Mouse (Mus musculus) limb, embryonic 13.5 days (tissue): Measurements from ENCODE around the gene Kcnip2. TPM values are rescaled to one million over a fixed set of nuclear protein-coding genes. Genes with fewer than 3 reads are reported as not detected.
A peak's percentile ranks its signal among the peaks of the same experiment; 100 is the strongest.

Source experiments
- ATAC-seq: fragments of 200-750 bp; cut with Nextera tagmentation; 2 replicates; pipeline ENCODE4 v1.8.0; 2017; ENCODE audit warnings: low read depth, moderate number of reproducible peaks, moderate TSS enrichment; ENCODE audit not compliant: low FRiP score
- H3K27ac ChIP-seq: fragments of 300-500 bp; sonication (generic); 2 replicates; pipeline ENCODE4 v1.5.1; 2015; ENCODE audit warnings: inconsistent platforms, mild to moderate bottlenecking, moderate library complexity
- H3K27me3 ChIP-seq: fragments of 300-500 bp; sonication (generic); 2 replicates; pipeline ENCODE4 v1.6.1; 2015; ENCODE audit warnings: mild to moderate bottlenecking, inconsistent platforms
- H3K36me3 ChIP-seq: fragments of 300-500 bp; sonication (generic); 2 replicates; pipeline ENCODE4 v1.6.1; 2015; ENCODE audit warnings: inconsistent platforms, mild to moderate bottlenecking, moderate library complexity
- H3K4me1 ChIP-seq: fragments of 300-500 bp; sonication (generic); 2 replicates; pipeline ENCODE4 v1.6.1; 2015; ENCODE audit warnings: inconsistent platforms
- H3K4me2 ChIP-seq: fragments of 300-500 bp; sonication (generic); replicated peaks from 2 replicates; pipeline ENCODE4 v1.6.1; 2015; ENCODE audit warnings: inconsistent platforms, mild to moderate bottlenecking, moderate library complexity
- H3K4me3 ChIP-seq: fragments of 300-500 bp; sonication (generic); 2 replicates; pipeline ENCODE4 v1.5.1; 2015; ENCODE audit warnings: moderate library complexity, mild to moderate bottlenecking, inconsistent platforms
- H3K9ac ChIP-seq: fragments of 300-500 bp; sonication (generic); 2 replicates; pipeline ENCODE4 v1.6.1; 2015; ENCODE audit warnings: mild to moderate bottlenecking, inconsistent platforms
- H3K9me3 ChIP-seq: fragments of 300-500 bp; sonication (generic); 2 replicates; pipeline ENCODE4 v1.6.1; 2016; ENCODE audit warnings: inconsistent platforms
- WGBS: fragments of 180-500 bp; shearing (Covaris S2); methylation state at CpG from one replicate; pipeline ENCODE4 v1.1.7; 2015; 5-methylcytosine and 5-hydroxymethylcytosine counted together
- polyA plus RNA-seq: library from polyadenylated mRNA; unstranded; fragments of >200 nt; fragmentation: Nextera tagmentation; extraction: Ambion mirVana; gene quantifications from 2 replicates; pipeline ENCODE4 v1.2.1, GENCODE M21; 2015

The Kcnip2 gene
- 0.55 and 0.70 TPM in 2 replicates for polyA plus RNA-seq

- Histone ChIP-seq H3K4me1 (peaks cover 41% of the 10 kb centered on the region), H3K9ac (peak within 1 kb of the TSS; percentile 55), H3K4me2 (peak within 1 kb of the TSS; percentile 81), H3K4me3 (peak within 1 kb of the TSS; percentile 44), H3K27ac (no peak within 1 kb of the TSS), H3K36me3 (peaks cover 20% of the 10 kb centered on the region), H3K27me3 (peaks cover 54% of the 10 kb centered on the region), H3K9me3 (no peaks in the 10 kb centered on the region)
- ATAC-seq = peak; percentile 45; the same call in 1 of the 2 replicates
- under 1% methylated on average over 22 of the region's 29 CpGs for WGBS
Observed at GRCm38 (mm10) chr19:45815831-45816405, at the start of gene Kcnip2. Kcnip2 (minus strand) TSS chr19:45816061.

- Histone ChIP-seq H3K36me3 (no peaks in the 10 kb centered on the region), H3K27me3 (no peaks in the 10 kb centered on the region), H3K9me3 (no peaks in the 10 kb centered on the region), H3K9ac (no peak overlapping the region), H3K4me2 (no peak overlapping the region), H3K27ac (peak overlapping the region; percentile 22; the same call in 1 of the 2 replicates), H3K4me3 (no peak overlapping the region), H3K4me1 (peaks cover 6% of the 10 kb centered on the region)
- WGBS = 57% methylated on average over 8 of the region's 8 CpGs
- no peak for ATAC-seq
Observed at GRCm38 (mm10) chr19:45855284-45855920, 39.5 kb upstream of the Kcnip2 start.

GRCm38 (mm10) chr19:45854521-45854920, 38.7 kb upstream of the Kcnip2 start:
- no peak overlapping the region for H3K9ac ChIP-seq
- ATAC-seq = no peak
- no peak overlapping the region for H3K27ac ChIP-seq
- peaks cover 6% of the 10 kb centered on the region for H3K4me1 ChIP-seq
- no peaks in the 10 kb centered on the region for H3K9me3 ChIP-seq
- no peaks in the 10 kb centered on the region for H3K27me3 ChIP-seq
- 65% methylated on average over 7 of the region's 7 CpGs for WGBS
- H3K4me2 ChIP-seq = no peak overlapping the region
- no peaks in the 10 kb centered on the region for H3K36me3 ChIP-seq
- no peak overlapping the region for H3K4me3 ChIP-seq

GRCm38 (mm10) chr19:45847733-45848093, 31.9 kb upstream of the Kcnip2 start:
- peak overlapping the region; percentile 48; the same call in 1 of the 2 replicates for H3K27ac ChIP-seq
- 69% methylated on average over 4 of the region's 4 CpGs for WGBS
- no peak for ATAC-seq
- H3K4me1 ChIP-seq = peaks cover 15% of the 10 kb centered on the region; the same call in 1 of the 2 replicates
- no peaks in the 10 kb centered on the region for H3K9me3 ChIP-seq
- H3K9ac ChIP-seq = no peak overlapping the region
- no peak overlapping the region for H3K4me2 ChIP-seq
- no peaks in the 10 kb centered on the region for H3K27me3 ChIP-seq
- no peaks in the 10 kb centered on the region for H3K36me3 ChIP-seq
- no peak overlapping the region for H3K4me3 ChIP-seq

DNA sequence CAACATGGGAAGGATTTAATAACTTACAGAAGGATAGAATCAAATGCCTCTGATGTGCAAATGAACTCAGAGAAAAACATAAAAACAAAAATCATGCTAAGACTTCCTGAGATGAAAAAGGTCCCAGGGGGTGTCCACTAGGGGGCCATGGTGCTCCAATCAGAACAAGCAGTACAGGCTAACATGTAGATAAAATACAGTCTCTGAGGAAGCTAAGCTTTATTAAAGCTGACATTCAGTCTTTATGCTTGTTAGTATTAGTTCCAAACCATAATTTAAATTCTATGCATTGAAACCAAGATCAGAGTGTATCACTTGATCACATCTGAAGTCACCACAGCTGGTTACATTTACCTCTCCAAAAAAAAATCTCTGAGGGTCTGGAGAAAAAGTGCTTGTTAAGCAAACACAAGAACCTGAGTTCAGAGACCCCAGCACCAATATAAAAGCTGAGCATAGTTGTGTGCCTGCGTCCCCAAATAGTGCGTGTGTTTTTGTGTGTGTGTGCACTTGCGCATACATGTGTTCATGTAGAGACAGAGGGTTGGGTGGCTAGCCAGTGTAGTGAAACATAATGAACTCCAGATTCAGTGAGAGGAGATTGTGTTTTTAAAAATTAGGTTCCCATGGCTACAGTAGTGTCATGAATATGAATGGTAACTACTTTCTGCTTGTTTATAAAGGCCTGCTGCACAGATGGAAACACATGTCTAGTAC, 31.3 kb upstream of the Kcnip2 start:
- no peaks in the 10 kb centered on the region for H3K27me3 ChIP-seq
- H3K36me3 ChIP-seq = no peaks in the 10 kb centered on the region
- 75% methylated on average over 3 of the region's 3 CpGs for WGBS
- no peak overlapping the region for H3K4me2 ChIP-seq
- no peaks in the 10 kb centered on the region for H3K9me3 ChIP-seq
- no peak overlapping the region for H3K27ac ChIP-seq
- ATAC-seq = no peak
- H3K9ac ChIP-seq = no peak overlapping the region
- H3K4me1 ChIP-seq = peaks cover 15% of the 10 kb centered on the region; the same call in 1 of the 2 replicates
- H3K4me3 ChIP-seq = no peak overlapping the region

DNA sequence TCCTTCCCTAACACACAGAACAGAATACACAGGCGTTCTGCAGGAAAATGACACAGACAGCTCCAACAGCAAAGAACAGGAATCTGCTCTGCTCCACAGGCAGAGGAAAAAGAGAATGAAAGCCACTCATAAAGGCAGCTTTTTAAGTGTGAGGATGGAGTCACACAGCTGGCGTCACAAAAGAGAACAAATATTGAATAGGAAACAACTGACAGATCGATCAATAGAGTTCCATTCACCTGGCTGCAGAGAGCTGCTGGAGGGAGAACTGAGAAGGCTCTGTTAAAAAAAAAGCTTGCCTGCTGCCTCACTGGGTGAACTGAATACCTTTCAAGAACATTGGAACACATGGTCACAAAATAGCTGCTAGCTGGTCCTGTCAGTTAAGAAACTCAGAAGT, 28.3 kb upstream of the Kcnip2 start:
- no peak for ATAC-seq
- Histone ChIP-seq H3K4me1 (peaks cover 15% of the 10 kb centered on the region; the same call in 1 of the 2 replicates), H3K27me3 (no peaks in the 10 kb centered on the region), H3K4me3 (no peak overlapping the region), H3K9me3 (no peaks in the 10 kb centered on the region), H3K36me3 (no peaks in the 10 kb centered on the region), H3K27ac (no peak overlapping the region), H3K4me2 (no peak overlapping the region), H3K9ac (no peak overlapping the region)
- WGBS = 86% methylated on average over 3 of the region's 3 CpGs

DNA sequence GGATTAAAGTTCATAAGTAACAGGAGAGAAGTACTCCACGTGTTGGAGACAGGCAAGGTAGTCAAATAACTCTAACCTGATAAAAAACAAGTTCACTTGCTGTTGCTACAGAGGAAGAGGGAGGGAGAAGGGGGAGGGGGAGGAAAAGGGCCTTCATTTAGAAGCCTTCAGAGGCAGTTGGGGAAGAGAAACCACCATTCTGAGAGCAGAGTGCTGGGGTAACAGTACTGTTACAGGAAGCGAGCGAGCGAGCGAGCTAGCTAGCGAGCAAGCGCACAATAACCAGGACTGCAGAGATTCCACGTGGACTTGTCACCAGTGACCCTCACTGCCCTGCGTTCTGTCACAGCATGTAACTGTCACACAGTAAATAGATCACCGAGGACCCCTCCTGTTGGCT, 27.6 kb upstream of the Kcnip2 start:
- no peaks in the 10 kb centered on the region for H3K9me3 ChIP-seq
- no peak overlapping the region for H3K4me3 ChIP-seq
- 51% methylated on average over 10 of the region's 10 CpGs for WGBS
- H3K4me1 ChIP-seq = peaks cover 15% of the 10 kb centered on the region; the same call in 1 of the 2 replicates
- H3K4me2 ChIP-seq = no peak overlapping the region
- no peak for ATAC-seq
- no peak overlapping the region for H3K27ac ChIP-seq
- no peaks in the 10 kb centered on the region for H3K36me3 ChIP-seq
- no peaks in the 10 kb centered on the region for H3K27me3 ChIP-seq
- no peak overlapping the region for H3K9ac ChIP-seq

- WGBS = 74% methylated on average over 12 of the region's 12 CpGs
- no peak overlapping the region for H3K4me2 ChIP-seq
- no peaks in the 10 kb centered on the region for H3K4me1 ChIP-seq
- no peak overlapping the region for H3K9ac ChIP-seq
- no peaks in the 10 kb centered on the region for H3K27me3 ChIP-seq
- H3K36me3 ChIP-seq = no peaks in the 10 kb centered on the region
- H3K4me3 ChIP-seq = no peak overlapping the region
- no peaks in the 10 kb centered on the region for H3K9me3 ChIP-seq
- ATAC-seq = no peak
- H3K27ac ChIP-seq = peak overlapping the region; percentile 56
Observed at GRCm38 (mm10) chr19:45837050-45837994, 21.5 kb upstream of the Kcnip2 start.

DNA sequence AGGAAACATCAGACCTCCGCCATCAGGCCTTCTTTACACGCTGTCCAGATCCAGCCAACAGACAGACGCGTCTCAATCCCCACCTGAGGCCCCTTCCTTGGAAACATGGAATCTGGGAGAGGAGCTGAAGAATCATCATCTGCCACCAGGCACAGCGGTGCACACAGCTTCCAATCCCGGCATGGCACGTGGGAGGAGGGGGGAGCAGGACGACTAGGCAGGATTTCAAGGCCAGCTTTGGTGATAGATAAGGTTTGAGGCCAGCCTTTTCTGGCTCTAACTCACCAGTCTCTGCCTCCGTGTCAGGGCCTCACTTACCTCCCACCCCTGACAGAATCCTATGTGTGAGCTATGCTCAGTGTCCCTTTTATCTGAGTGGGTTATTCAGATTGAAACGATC, 19.6 kb upstream of the Kcnip2 start:
- H3K27ac ChIP-seq = no peak overlapping the region

GRCm38 (mm10) chr19:45833665-45834064, 17.8 kb upstream of the Kcnip2 start:
- no peaks in the 10 kb centered on the region for H3K4me1 ChIP-seq
- no peak overlapping the region for H3K9ac ChIP-seq
- no peak for ATAC-seq
- no peak overlapping the region for H3K27ac ChIP-seq
- no peaks in the 10 kb centered on the region for H3K27me3 ChIP-seq
- H3K4me2 ChIP-seq = no peak overlapping the region
- no peaks in the 10 kb centered on the region for H3K36me3 ChIP-seq
- no peaks in the 10 kb centered on the region for H3K9me3 ChIP-seq
- 88% methylated on average over 10 of the region's 10 CpGs for WGBS
- no peak overlapping the region for H3K4me3 ChIP-seq

More for the DNA sequence above, 19.6 kb upstream of the Kcnip2 start:
- 87% methylated on average over 10 of the region's 10 CpGs for WGBS
- H3K36me3 ChIP-seq = no peaks in the 10 kb centered on the region
- ATAC-seq = no peak
- H3K4me2 ChIP-seq = no peak overlapping the region
- no peak overlapping the region for H3K9ac ChIP-seq
- no peaks in the 10 kb centered on the region for H3K4me1 ChIP-seq
- no peaks in the 10 kb centered on the region for H3K9me3 ChIP-seq
- no peak overlapping the region for H3K4me3 ChIP-seq
- no peaks in the 10 kb centered on the region for H3K27me3 ChIP-seq

DNA sequence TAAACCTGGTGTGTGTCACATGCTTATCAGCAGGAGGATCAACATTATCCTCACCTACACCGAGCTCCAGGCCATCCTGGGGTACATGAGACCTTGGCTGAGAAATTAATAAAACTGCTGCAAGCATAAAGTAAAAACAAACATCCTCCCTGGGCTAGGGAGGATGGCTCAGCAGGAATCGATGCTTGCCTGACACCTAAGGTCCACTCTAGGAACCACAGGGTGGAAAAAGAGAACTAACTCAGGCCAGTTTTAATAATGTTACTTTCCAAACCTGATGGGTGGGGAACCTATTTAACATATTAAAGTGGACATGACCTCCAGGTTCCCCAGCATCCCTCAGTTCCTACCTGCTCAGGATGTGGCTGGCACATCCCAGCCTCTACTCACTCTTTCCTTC, 14.8 kb upstream of the Kcnip2 start:
- 59% methylated on average over 2 of the region's 2 CpGs for WGBS
- H3K9ac ChIP-seq = no peak overlapping the region
- no peak overlapping the region for H3K4me3 ChIP-seq
- H3K4me2 ChIP-seq = no peak overlapping the region
- ATAC-seq = no peak
- H3K9me3 ChIP-seq = peaks cover 5% of the 10 kb centered on the region; the same call in 1 of the 2 replicates
- H3K27me3 ChIP-seq = no peaks in the 10 kb centered on the region
- peaks cover 8% of the 10 kb centered on the region for H3K36me3 ChIP-seq
- no peaks in the 10 kb centered on the region for H3K4me1 ChIP-seq
- H3K27ac ChIP-seq = no peak overlapping the region
